Mouse (Mus musculus) CH12F3 (cell line): ENCODE measurements around the gene Slc9a3r2.

Experiments
- in situ Hi-C: fragments of 300-500 bp; cut with MboI; formaldehyde crosslinking; loops from 2 replicates; pipeline ENCODE4 v1.14.3; 2020; ENCODE audit warnings: low sequenced_read_pairs

Slc9a3r2 gene

GRCm38 (mm10) chr17:24596073-24596466, 54.1 kb downstream of the Slc9a3r2 start:
- in situ Hi-C loops: no loop called here

GRCm38 (mm10) chr17:24595126-24596072, 54.7 kb downstream of the Slc9a3r2 start:
- in situ Hi-C loops: no loop called here

GRCm38 (mm10) chr17:24593992-24594890, 55.9 kb downstream of the Slc9a3r2 start:
- in situ Hi-C loops: no loop called here

GRCm38 (mm10) chr17:24593248-24593647, 56.9 kb downstream of the Slc9a3r2 start:
- in situ Hi-C loops: no loop called here

GRCm38 (mm10) chr17:24591695-24592094, 58.4 kb downstream of the Slc9a3r2 start:
- in situ Hi-C loops: no loop called here

GRCm38 (mm10) chr17:24590943-24591342, 59.2 kb downstream of the Slc9a3r2 start:
- in situ Hi-C loops: no loop called here
